Mouse (Mus musculus): ENCODE data around the gene Trim61. TPM values are rescaled to one million over a fixed set of nuclear protein-coding genes. Genes with fewer than 3 reads are reported as not detected.

Trim61 gene
- not detected for total RNA-seq (2021)
- long read RNA-seq, experiment 1, result 0 reads
- long read RNA-seq, experiment 2, result 0 reads

- no peak for TF ChIP-seq CTCF (IDR thresholded peaks at IDR 0.05)
- no peak for DNase-seq (ENCODE audit: extremely low spot score in 1 of 2, low spot score in 2 of 2)
- H3K4me3 ChIP-seq, result no peak within 1 kb of the TSS
- H3K27ac ChIP-seq, result no peak within 1 kb of the TSS
- intact Hi-C loops (cut with DNase I), result no loop called here
Observed at GRCm38 (mm10) chr8:65018423-65018822, at the start of gene Trim61, which contains the start of gene Trim60. Gene Trim61, minus strand, starts transcription at chr8:65018523. Gene Trim60, minus strand, starts transcription at chr8:65018584.

GRCm38 (mm10) chr8:65067694-65068472, 49.6 kb upstream of the Trim61 start:
- TF ChIP-seq CTCF (IDR thresholded peaks at IDR 0.05), result no peak
- intact Hi-C loops (cut with DNase I), result no loop called here

DNA sequence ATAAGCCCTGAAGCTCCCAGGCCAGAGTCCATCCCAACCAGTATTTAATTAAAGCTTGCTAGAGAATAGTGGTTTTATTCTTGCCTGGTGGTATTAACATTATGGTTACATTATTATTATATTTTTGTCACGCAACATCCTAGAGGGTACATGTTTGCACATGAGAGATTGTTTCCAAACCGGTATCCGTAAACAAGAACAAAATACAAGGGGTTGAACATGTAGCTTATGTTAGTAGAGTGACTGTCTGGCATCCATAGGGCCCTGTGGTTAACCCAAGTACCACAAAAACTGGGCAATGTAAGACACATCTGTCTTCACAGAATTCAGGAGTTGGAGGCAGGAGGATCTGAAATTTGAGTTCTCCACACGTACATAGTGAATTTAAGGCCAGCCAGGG, 48.7 kb upstream of the Trim61 start:
- Histone ChIP-seq H3K27ac (no peak overlapping the region), H3K4me3 (no peak overlapping the region)
- no peak for TF ChIP-seq CTCF (IDR thresholded peaks at IDR 0.05)
- DNase-seq (ENCODE audit: extremely low spot score in 1 of 2, low spot score in 2 of 2), result no peak
- intact Hi-C loops (cut with DNase I), result no loop called here

More at GRCm38 (mm10) chr8:65067694-65068472, 49.6 kb upstream of the Trim61 start:
- no peak for DNase-seq (ENCODE audit: extremely low spot score in 1 of 2, low spot score in 2 of 2)
- Histone ChIP-seq H3K27ac (no peak overlapping the region), H3K4me3 (no peak overlapping the region)

- no peak for TF ChIP-seq CTCF (IDR thresholded peaks at IDR 0.05)
- intact Hi-C loops (cut with DNase I), result no loop called here
- DNase-seq (ENCODE audit: extremely low spot score in 1 of 2, low spot score in 2 of 2), result no peak
- H3K4me3 ChIP-seq, result no peak overlapping the region
- H3K27ac ChIP-seq, result no peak overlapping the region
Observed at GRCm38 (mm10) chr8:65065622-65066021, 47.3 kb upstream of the Trim61 start.

GRCm38 (mm10) chr8:65064071-65064470, 45.7 kb upstream of the Trim61 start:
- TF ChIP-seq CTCF (IDR thresholded peaks at IDR 0.05), result no peak
- Histone ChIP-seq H3K27ac (no peak overlapping the region), H3K4me3 (no peak overlapping the region)
- no peak for DNase-seq (ENCODE audit: extremely low spot score in 1 of 2, low spot score in 2 of 2)
- intact Hi-C loops (cut with DNase I), result no loop called here

- TF ChIP-seq CTCF (IDR thresholded peaks at IDR 0.05), result no peak
- no peak for DNase-seq (ENCODE audit: extremely low spot score in 1 of 2, low spot score in 2 of 2)
- intact Hi-C loops (cut with DNase I), result no loop called here
Observed at GRCm38 (mm10) chr8:65062195-65062594, 43.9 kb upstream of the Trim61 start.

DNA sequence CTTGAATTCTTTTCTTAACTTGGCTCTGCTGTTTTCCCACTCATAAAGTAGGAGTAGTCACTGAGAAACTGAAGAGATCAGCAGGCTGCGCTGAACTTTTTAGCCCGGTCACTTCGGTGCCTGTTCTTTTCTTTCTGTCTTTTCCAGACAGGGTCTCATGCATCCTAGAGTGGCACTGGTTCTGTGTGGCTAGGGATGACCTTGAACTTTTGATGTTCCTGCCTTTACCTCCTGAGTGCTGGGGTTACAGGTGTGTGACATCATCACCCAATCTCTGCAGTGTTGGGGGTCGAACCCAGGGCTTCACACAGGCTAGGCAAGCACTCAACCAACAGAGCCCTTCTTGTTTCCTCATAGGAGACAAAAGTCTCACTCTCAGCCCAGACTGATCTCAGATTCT, 38.4 kb upstream of the Trim61 start:
- DNase-seq (ENCODE audit: extremely low spot score in 1 of 2, low spot score in 2 of 2), result no peak
- TF ChIP-seq CTCF (IDR thresholded peaks at IDR 0.05), result no peak
- intact Hi-C loops (cut with DNase I), result no loop called here
- no peak overlapping the region for H3K27ac ChIP-seq
- H3K4me3 ChIP-seq, result no peak overlapping the region

More at GRCm38 (mm10) chr8:65062195-65062594, 43.9 kb upstream of the Trim61 start:
- H3K27ac ChIP-seq, result no peak overlapping the region
- H3K4me3 ChIP-seq, result no peak overlapping the region

- intact Hi-C loops (cut with DNase I), result no loop called here
- Histone ChIP-seq H3K4me3 (no peak overlapping the region), H3K27ac (no peak overlapping the region)
- TF ChIP-seq CTCF (IDR thresholded peaks at IDR 0.05), result no peak
- no peak for DNase-seq (ENCODE audit: extremely low spot score in 1 of 2, low spot score in 2 of 2)
Observed at GRCm38 (mm10) chr8:65053968-65054367, 35.6 kb upstream of the Trim61 start.

DNA sequence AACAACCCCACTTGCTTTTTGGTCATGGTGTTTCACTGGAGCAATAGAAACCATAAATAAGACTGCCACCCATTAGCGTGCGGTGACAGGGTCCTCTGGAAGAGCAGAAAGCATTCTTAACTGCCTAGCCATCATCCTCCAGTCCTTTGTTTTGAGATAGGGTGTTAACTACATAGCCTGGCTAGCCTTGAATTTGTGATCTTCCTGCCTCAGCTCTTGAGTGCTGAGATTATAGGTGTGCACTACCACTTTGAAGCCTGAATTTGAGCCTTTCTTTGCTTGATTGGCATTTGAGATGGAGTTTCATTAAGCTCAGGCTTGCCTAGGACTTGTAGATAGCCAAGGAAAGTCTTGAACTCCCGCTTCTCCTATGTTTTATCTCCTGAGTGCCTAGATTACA, 35.2 kb upstream of the Trim61 start:
- Histone ChIP-seq H3K4me3 (no peak overlapping the region), H3K27ac (no peak overlapping the region)
- DNase-seq (ENCODE audit: extremely low spot score in 1 of 2, low spot score in 2 of 2), result no peak
- TF ChIP-seq CTCF (IDR thresholded peaks at IDR 0.05), result no peak
- intact Hi-C loops (cut with DNase I), result no loop called here

GRCm38 (mm10) chr8:65047801-65048200, 29.5 kb upstream of the Trim61 start:
- DNase-seq (ENCODE audit: extremely low spot score in 1 of 2, low spot score in 2 of 2), result no peak
- intact Hi-C loops (cut with DNase I), result no loop called here
- Histone ChIP-seq H3K4me3 (no peak overlapping the region), H3K27ac (no peak overlapping the region)
- TF ChIP-seq CTCF (IDR thresholded peaks at IDR 0.05), result no peak

DNA sequence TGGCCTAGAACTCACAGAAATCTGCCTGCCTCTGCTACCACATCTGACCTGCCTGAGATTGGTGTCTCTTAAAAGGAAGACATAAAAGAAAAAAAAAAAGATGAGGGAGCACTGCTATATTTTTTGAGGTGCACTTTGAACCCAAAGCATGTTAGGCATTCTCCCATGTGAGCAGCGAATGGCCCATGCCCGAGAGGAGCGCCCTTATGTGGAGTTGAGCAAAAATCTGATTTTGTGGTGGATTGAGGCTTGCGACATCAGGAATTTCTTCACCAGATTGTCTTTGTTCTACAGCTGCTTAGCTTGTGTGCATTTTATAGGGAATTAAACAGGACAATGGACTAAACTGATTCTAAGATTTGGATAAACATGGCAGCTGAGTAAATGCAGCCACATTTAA, 28.9 kb upstream of the Trim61 start:
- intact Hi-C loops (cut with DNase I), result no loop called here
- no peak overlapping the region for H3K27ac ChIP-seq
- DNase-seq (ENCODE audit: extremely low spot score in 1 of 2, low spot score in 2 of 2), result no peak
- H3K4me3 ChIP-seq, result no peak overlapping the region
- TF ChIP-seq CTCF (IDR thresholded peaks at IDR 0.05), result no peak

DNA sequence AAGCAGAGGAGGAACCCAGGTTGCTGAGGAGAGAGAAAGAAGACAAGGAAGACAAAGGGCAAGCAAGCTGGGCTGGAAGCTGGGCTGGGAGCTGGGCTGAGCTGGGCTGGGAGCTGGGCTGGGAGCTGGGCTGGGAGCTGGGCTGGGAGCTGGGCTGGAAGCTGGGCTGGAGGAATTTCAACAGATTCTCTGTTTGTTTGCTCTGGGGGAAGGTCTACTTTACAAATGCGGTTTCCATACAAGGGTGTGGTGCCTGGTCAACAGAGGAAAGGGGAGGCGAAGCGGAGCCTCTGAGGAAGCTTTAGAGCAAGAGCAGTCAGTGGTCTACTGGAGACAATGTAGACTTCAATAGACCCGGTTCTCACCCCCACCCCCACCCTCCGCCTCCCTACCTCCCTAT, 28.2 kb upstream of the Trim61 start:
- Histone ChIP-seq H3K27ac (no peak overlapping the region), H3K4me3 (no peak overlapping the region)
- TF ChIP-seq CTCF (IDR thresholded peaks at IDR 0.05), result no peak
- no peak for DNase-seq (ENCODE audit: extremely low spot score in 1 of 2, low spot score in 2 of 2)
- intact Hi-C loops (cut with DNase I), result no loop called here

DNA sequence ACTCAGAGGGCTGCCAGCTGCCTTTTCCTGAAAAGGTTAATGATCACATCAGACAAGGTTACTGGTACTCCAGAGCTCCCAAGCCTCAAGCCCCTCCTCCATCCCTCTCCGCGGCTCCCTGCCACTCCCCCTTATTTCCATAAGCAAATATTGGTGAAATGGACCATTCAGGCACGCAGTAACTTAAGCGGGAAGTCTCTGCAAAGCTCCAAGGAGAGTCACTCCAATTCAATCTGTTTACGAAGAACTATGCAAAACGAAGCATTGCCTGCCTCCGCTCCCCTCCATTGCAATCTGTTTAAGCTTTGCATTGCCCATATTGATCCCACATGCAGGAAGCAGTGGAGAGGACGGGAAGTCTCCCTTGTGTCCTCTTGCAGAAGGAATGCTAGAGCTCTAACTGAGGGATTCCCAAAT, 18.8 kb upstream of the Trim61 start, which contains the start of gene Apela:
TSS of gene Apela (minus strand) at position 220 of the 417 bp plus-strand sequence.
- TF ChIP-seq CTCF (IDR thresholded peaks at IDR 0.05), result no peak
- peak in 1 of 2 experiments; percentile 10 for DNase-seq (ENCODE audit: extremely low spot score in 1 of 2, low spot score in 2 of 2)
- Histone ChIP-seq H3K27ac (no peak within 1 kb of the TSS), H3K4me3 (no peak within 1 kb of the TSS)
- intact Hi-C loops (cut with DNase I), result no loop called here
